Mouse (Mus musculus): ENCODE results near the gene Dcpp3. TPM values are rescaled to one million over a fixed set of nuclear protein-coding genes. Genes with fewer than 3 reads are reported as not detected.
"Not testable (repeated sequence)": the region's sequence is repeated elsewhere in the genome, so short reads cannot be mapped to it uniquely, and the experiment has no call there.

Gene Dcpp3
- polyA plus RNA-seq, 1 experiment from 2014 or later, result not detected

DNA sequence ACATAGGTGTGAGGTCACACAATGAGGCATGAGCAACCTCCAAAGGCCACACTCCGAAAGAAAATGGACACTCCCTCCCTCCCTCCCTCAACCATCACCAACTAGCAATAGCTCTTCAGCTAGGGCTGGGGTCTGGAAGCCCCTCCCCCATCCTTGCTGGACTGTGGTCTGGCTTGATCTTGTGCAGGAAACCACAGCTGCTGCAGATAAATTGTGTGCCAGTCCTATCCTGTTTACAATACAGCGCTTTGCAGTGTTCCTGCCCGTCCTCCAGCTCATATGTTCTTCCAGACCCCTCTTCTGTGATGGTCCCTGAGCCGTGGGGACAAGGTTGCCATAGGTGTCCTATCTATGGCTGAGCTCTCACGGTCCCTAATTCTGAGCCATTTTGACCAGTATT, 13.9 kb downstream of the Dcpp3 start:
- H3K9me3 ChIP-seq (replicated peaks; ENCODE audit: control insufficient read depth, low read length), result no peaks in the 10 kb centered on the region
- H3K4me3 ChIP-seq (replicated peaks; ENCODE audit: low read length), result no peak overlapping the region
- H3K4me1 ChIP-seq (ENCODE audit: control insufficient read depth, insufficient read depth, low read length), result no peaks in the 10 kb centered on the region
- H3K36me3 ChIP-seq (ENCODE audit: control insufficient read depth, insufficient read depth, low read length), result no peaks in the 10 kb centered on the region
- 60% methylated on average over 5 of the region's 5 CpGs for WGBS
- H3K9ac ChIP-seq (ENCODE audit: low read length), result no peak overlapping the region
- no peak for ATAC-seq (ENCODE audit: insufficient read depth, low FRiP score)
- H3K27me3 ChIP-seq (ENCODE audit: control insufficient read depth, insufficient read depth, low read length), result no peaks in the 10 kb centered on the region
- no peak overlapping the region for H3K27ac ChIP-seq (ENCODE audit: low read length)
- H3K4me2 ChIP-seq (ENCODE audit: low read depth, low read length), result no peak overlapping the region

DNA sequence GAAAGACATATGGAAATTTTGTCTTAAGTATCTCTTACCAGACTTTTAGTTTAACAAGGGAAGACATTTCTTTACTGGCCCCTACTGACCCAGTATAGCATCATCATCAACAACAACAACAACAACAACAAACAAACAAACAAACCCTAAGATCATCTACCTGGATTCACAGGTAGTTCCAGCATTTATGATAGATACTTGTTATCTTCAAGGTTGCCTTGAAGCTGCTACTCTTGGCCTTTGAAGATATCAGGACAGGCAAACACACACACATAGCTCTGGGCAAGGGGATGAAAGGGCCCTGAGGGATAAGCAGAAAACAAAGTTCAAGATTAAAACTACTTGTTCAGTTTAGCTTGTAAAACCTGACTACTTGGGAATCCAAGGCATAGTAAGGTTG, 24.1 kb downstream of the Dcpp3 start, which contains the start of gene Sbp:
TSS of gene Sbp (plus strand) at position 301 of the 400 bp plus-strand sequence.
- H3K9ac ChIP-seq (ENCODE audit: low read length), result no peak within 1 kb of the TSS
- H3K27ac ChIP-seq (ENCODE audit: low read length), result no peak within 1 kb of the TSS
- no peak within 1 kb of the TSS for H3K4me3 ChIP-seq (replicated peaks; ENCODE audit: low read length)
- H3K27me3 ChIP-seq (ENCODE audit: control insufficient read depth, insufficient read depth, low read length), result no peaks in the 10 kb centered on the region
- no peaks in the 10 kb centered on the region for H3K9me3 ChIP-seq (replicated peaks; ENCODE audit: control insufficient read depth, low read length)
- ATAC-seq (ENCODE audit: insufficient read depth, low FRiP score), result no peak
- no peak within 1 kb of the TSS for H3K4me2 ChIP-seq (ENCODE audit: low read depth, low read length)
- no peaks in the 10 kb centered on the region for H3K36me3 ChIP-seq (ENCODE audit: control insufficient read depth, insufficient read depth, low read length)
- no peaks in the 10 kb centered on the region for H3K4me1 ChIP-seq (ENCODE audit: control insufficient read depth, insufficient read depth, low read length)

DNA sequence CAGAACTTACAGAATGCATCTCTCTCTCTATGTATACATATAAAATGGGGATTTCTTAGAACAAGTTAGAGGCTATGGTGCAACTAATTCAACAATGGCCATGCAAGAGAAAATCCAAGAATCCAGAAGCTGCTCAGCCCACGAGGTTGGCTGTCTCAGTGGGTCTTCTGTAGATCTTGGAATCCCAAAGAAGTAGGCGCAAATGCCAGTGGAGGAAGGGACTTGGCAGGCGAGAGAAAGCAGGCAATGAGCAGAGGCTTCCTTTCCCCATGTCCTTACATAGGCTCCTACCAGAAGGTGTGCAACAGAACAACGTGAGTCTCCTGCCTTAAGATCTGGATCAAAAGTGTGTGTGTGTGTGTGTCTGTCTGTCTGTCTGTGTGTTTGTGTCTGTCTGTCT, 30.2 kb downstream of the Dcpp3 start:
- H3K9me3 ChIP-seq (replicated peaks; ENCODE audit: control insufficient read depth, low read length); H3K4me3 ChIP-seq (replicated peaks; ENCODE audit: low read length); H3K4me2 ChIP-seq (ENCODE audit: low read depth, low read length); H3K36me3 ChIP-seq (ENCODE audit: control insufficient read depth, insufficient read depth, low read length); H3K9ac ChIP-seq (ENCODE audit: low read length); ATAC-seq (ENCODE audit: insufficient read depth, low FRiP score); H3K27me3 ChIP-seq (ENCODE audit: control insufficient read depth, insufficient read depth, low read length); H3K27ac ChIP-seq (ENCODE audit: low read length); H3K4me1 ChIP-seq (ENCODE audit: control insufficient read depth, insufficient read depth, low read length): not testable (repeated sequence)
- 71% methylated on average over 4 of the region's 4 CpGs for WGBS

DNA sequence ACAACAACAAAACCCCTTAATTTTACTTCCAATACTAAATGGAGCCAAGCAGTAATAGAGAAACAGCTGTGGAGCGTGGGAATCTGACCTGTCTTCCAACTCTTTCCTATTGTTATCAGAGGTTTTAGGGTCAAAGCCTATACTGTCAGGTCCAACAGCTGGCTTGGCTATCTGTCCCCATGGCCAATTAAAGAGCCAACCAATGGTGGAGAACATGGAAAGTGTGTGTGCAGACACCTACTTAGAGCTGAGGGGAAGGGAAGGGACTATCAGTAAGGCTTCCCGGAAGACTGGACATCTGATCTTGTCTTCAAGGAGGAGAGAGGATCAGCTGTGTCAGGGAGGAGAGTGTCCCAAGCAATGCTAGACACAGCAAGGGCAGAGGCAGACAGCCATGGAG, 31.8 kb downstream of the Dcpp3 start:
- no peak overlapping the region for H3K4me3 ChIP-seq (replicated peaks; ENCODE audit: low read length)
- H3K9ac ChIP-seq (ENCODE audit: low read length), result no peak overlapping the region
- no peak overlapping the region for H3K27ac ChIP-seq (ENCODE audit: low read length)
- 77% methylated on average over 2 of the region's 2 CpGs for WGBS
- H3K9me3 ChIP-seq (replicated peaks; ENCODE audit: control insufficient read depth, low read length), result no peaks in the 10 kb centered on the region
- no peaks in the 10 kb centered on the region for H3K4me1 ChIP-seq (ENCODE audit: control insufficient read depth, insufficient read depth, low read length)
- no peaks in the 10 kb centered on the region for H3K27me3 ChIP-seq (ENCODE audit: control insufficient read depth, insufficient read depth, low read length)
- H3K4me2 ChIP-seq (ENCODE audit: low read depth, low read length), result no peak overlapping the region
- H3K36me3 ChIP-seq (ENCODE audit: control insufficient read depth, insufficient read depth, low read length), result no peaks in the 10 kb centered on the region
- ATAC-seq (ENCODE audit: insufficient read depth, low FRiP score), result no peak

DNA sequence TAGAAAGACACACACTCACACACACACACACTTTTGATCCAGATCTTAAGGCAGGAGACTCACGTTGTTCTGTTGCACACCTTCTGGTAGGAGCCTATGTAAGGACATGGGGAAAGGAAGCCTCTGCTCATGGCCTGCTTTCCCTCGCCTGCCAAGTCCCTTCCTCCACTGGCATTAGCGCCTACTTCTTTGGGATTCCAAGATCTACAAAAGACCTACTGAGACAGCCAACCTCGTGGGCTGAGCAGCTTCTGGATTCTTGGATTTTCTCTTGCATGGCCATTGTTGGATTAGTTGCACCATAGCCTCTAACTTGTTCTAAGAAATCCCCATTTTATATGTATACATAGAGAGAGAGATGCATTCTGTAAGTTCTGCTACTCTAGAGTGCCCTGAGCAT, 33.6 kb downstream of the Dcpp3 start:
- not testable (repeated sequence) for ATAC-seq (ENCODE audit: insufficient read depth, low FRiP score); H3K4me3 ChIP-seq (replicated peaks; ENCODE audit: low read length)
- WGBS, result 71% methylated on average over 4 of the region's 4 CpGs

DNA sequence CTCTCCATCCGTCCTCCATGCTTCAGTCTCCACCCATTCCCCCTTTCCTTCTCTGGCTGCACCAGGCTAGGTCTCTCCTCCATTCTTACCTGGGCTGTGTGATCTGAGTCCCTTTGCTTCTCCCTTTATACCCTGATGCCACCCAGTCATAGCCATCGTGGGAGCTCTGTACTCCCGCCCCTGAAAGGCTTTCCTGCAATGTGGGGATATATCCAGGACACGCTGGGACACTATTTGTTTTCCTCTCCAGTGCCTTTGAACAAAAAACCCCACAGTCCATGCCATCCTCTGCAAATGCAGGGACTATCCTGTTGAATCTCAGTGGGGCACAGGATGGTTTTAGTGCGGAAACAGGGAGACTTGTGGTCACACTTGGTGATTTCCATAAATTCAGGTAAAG, 37.9 kb downstream of the Dcpp3 start, which contains the start of gene Sbpl:
TSS of gene Sbpl (minus strand) at position 101 of the 400 bp plus-strand sequence.
- Histone ChIP-seq H3K4me3 (replicated peaks; ENCODE audit: low read length) (no peak within 1 kb of the TSS), H3K4me2 (ENCODE audit: low read depth, low read length) (no peak within 1 kb of the TSS), H3K4me1 (ENCODE audit: control insufficient read depth, insufficient read depth, low read length) (0 out of 2 replicates have a peak, but pooled peaks cover 6% of the 10 kb centered on the region), H3K9me3 (replicated peaks; ENCODE audit: control insufficient read depth, low read length) (no peaks in the 10 kb centered on the region), H3K36me3 (ENCODE audit: control insufficient read depth, insufficient read depth, low read length) (no peaks in the 10 kb centered on the region), H3K27ac (ENCODE audit: low read length) (no peak within 1 kb of the TSS), H3K27me3 (ENCODE audit: control insufficient read depth, insufficient read depth, low read length) (no peaks in the 10 kb centered on the region), H3K9ac (ENCODE audit: low read length) (no peak within 1 kb of the TSS)
- WGBS, result 74% methylated on average over 5 of the region's 5 CpGs
- no peak for ATAC-seq (ENCODE audit: insufficient read depth, low FRiP score)

More for the DNA sequence above, 33.6 kb downstream of the Dcpp3 start:
- not testable (repeated sequence) for H3K4me1 ChIP-seq (ENCODE audit: control insufficient read depth, insufficient read depth, low read length); H3K9me3 ChIP-seq (replicated peaks; ENCODE audit: control insufficient read depth, low read length); H3K27me3 ChIP-seq (ENCODE audit: control insufficient read depth, insufficient read depth, low read length); H3K4me2 ChIP-seq (ENCODE audit: low read depth, low read length); H3K9ac ChIP-seq (ENCODE audit: low read length); H3K27ac ChIP-seq (ENCODE audit: low read length); H3K36me3 ChIP-seq (ENCODE audit: control insufficient read depth, insufficient read depth, low read length)

DNA sequence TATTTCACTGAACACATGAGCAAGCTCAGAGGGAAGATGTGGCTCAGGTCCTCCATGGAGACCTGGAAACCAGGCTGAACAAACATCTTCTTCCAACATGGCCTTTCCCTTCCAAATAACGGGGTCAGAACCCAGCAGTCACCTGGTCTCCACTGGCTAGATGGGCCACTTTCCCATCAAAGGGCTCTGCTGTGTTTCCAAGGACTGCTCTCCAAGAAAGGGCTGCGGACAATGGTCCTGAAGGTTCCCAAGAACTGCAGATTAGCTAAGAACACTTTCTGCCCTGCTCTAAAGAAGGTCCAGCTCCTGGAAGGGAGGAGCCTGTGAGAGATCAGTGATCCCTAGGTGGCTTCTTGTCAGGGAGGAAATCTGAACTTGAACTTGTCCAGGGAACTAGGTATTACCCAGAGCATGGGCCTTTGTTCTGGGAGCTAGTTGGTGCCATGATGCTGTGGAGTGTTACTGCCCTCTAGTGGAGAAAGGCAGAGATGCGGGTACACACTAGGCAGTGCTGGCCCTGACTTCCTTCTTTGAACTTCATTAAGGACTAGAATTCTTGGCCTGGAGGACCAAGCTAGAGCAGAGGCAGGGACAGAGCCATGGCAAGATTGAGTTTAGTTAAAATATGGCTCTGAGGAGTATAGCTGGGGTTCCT, 43.0 kb downstream of the Dcpp3 start:
- H3K4me1 ChIP-seq (ENCODE audit: control insufficient read depth, insufficient read depth, low read length), result 0 out of 2 replicates have a peak, but pooled peaks cover 7% of the 10 kb centered on the region
- ATAC-seq (ENCODE audit: insufficient read depth, low FRiP score), result peak; percentile 88
- peak overlapping the region; percentile 54; the same call in 1 of the 2 replicates for H3K9ac ChIP-seq (ENCODE audit: low read length)
- no peaks in the 10 kb centered on the region for H3K27me3 ChIP-seq (ENCODE audit: control insufficient read depth, insufficient read depth, low read length)
- WGBS, result 39% methylated on average over 3 of the region's 3 CpGs
- no peaks in the 10 kb centered on the region for H3K36me3 ChIP-seq (ENCODE audit: control insufficient read depth, insufficient read depth, low read length)
- no peak overlapping the region for H3K4me3 ChIP-seq (replicated peaks; ENCODE audit: low read length)
- H3K9me3 ChIP-seq (replicated peaks; ENCODE audit: control insufficient read depth, low read length), result no peaks in the 10 kb centered on the region
- H3K4me2 ChIP-seq (ENCODE audit: low read depth, low read length), result no peak overlapping the region
- H3K27ac ChIP-seq (ENCODE audit: low read length), result peak overlapping the region; percentile 15; the same call in 1 of the 2 replicates

DNA sequence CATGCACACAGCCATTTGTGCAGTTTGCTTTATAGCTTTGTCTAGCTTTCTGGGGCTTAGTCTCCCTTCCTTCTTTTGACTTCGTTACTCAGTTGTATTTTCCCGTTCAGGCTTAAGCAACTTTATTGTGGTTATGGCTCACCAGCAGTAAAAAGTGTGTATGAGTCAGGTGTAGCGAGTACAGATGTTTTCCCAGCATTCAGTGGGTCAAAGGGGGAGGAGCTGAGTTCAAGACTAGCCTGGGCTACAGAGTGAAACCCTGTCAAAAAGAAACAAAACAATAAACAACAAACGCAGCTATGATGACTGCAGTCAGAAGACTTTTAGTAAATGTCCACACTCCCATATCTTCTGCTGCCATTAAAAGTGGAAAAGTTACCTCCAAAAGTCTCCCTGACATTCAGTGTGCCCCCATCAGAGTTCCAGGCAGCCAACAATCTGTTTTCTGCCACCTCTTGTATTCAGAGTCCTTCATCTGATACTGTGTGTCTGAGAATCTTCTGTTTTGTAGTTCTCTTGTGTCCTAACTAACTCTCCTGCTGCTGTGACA, 44.4 kb downstream of the Dcpp3 start:
- no peak for ATAC-seq (ENCODE audit: insufficient read depth, low FRiP score)
- 61% methylated on average over 4 of the region's 4 CpGs for WGBS

DNA sequence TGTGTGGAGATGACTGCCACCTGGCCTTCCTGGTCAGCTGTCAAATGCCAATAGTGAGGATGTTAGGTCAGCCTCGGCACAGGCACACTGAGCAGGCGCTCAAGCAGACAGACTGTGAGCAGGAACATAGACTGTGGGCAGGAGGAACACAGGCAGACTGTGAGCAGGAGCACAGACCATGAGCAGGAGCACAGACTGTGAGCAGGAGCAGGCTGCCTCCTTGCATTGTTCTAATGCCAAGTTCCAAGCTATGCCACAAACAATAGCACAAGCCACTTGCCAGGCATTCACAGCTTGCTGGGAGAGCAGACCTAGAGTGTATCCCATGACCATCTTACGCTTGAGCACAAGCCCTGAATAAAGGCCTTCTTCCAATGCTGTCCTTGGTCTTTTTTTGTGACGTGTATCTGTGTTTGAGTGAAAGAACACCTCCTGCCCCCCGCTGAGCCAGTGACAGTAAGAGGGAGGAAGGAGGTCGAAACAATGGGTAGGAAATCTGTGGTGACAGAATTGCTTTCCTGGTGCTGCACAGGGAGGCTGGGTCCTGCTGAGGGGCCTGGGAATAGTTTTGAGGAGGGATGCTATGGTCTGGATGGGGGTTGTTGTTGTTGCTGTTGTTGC, 48.7 kb downstream of the Dcpp3 start:
- WGBS, result 48% methylated on average over 6 of the region's 6 CpGs

More for the DNA sequence above, 44.4 kb downstream of the Dcpp3 start:
- H3K27ac ChIP-seq (ENCODE audit: low read length), result no peak overlapping the region
- H3K4me1 ChIP-seq (ENCODE audit: control insufficient read depth, insufficient read depth, low read length), result 0 out of 2 replicates have a peak, but pooled peaks cover 7% of the 10 kb centered on the region
- H3K27me3 ChIP-seq (ENCODE audit: control insufficient read depth, insufficient read depth, low read length), result no peaks in the 10 kb centered on the region
- H3K36me3 ChIP-seq (ENCODE audit: control insufficient read depth, insufficient read depth, low read length), result no peaks in the 10 kb centered on the region
- no peak overlapping the region for H3K4me2 ChIP-seq (ENCODE audit: low read depth, low read length)
- H3K9me3 ChIP-seq (replicated peaks; ENCODE audit: control insufficient read depth, low read length), result no peaks in the 10 kb centered on the region
- H3K9ac ChIP-seq (ENCODE audit: low read length), result no peak overlapping the region
- H3K4me3 ChIP-seq (replicated peaks; ENCODE audit: low read length), result no peak overlapping the region

More for the DNA sequence above, 48.7 kb downstream of the Dcpp3 start:
- Histone ChIP-seq H3K4me3 (replicated peaks; ENCODE audit: low read length) (no peak overlapping the region), H3K4me1 (ENCODE audit: control insufficient read depth, insufficient read depth, low read length) (no peaks in the 10 kb centered on the region), H3K9me3 (replicated peaks; ENCODE audit: control insufficient read depth, low read length) (no peaks in the 10 kb centered on the region), H3K4me2 (ENCODE audit: low read depth, low read length) (no peak overlapping the region), H3K36me3 (ENCODE audit: control insufficient read depth, insufficient read depth, low read length) (no peaks in the 10 kb centered on the region), H3K27ac (ENCODE audit: low read length) (no peak overlapping the region), H3K9ac (ENCODE audit: low read length) (no peak overlapping the region), H3K27me3 (ENCODE audit: control insufficient read depth, insufficient read depth, low read length) (no peaks in the 10 kb centered on the region)
- no peak for ATAC-seq (ENCODE audit: insufficient read depth, low FRiP score)

All from stomach, embryonic 16.5 days (tissue).